Mouse (Mus musculus) adrenal gland, adult 2 months (tissue): ENCODE measurements at regions not wholly inside any gene's neighbourhood (a gene's known extent, or its start where the extent isn't known, plus 50 kb on each side); places are given as distances from the start of the nearest gene placed in this dataset.

ENCODE experiments used
- DNase-seq: peaks from one replicate; pipeline ENCODE4 v3.0.0; 2021

DNA sequence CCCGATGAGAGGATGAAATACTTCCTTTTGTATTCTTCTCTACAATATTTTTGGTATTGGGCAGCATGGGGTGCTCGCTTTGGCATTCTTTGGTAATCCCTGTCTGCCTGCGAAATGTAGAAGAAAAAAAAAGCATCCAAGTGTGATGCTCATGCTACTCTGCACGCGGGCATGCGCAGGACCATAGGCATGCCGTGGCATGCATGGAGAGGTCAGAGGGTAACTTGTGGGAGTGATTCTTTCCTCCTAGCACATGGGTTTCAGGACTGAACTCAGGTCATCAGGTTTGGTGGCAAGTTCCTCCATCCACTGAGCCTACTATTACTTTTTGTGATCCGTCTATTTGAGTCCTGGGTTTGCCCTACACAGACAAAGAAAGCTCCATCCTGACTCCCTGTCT, 74.3 kb downstream of the Gm525 start:
- no peak for DNase-seq

DNA sequence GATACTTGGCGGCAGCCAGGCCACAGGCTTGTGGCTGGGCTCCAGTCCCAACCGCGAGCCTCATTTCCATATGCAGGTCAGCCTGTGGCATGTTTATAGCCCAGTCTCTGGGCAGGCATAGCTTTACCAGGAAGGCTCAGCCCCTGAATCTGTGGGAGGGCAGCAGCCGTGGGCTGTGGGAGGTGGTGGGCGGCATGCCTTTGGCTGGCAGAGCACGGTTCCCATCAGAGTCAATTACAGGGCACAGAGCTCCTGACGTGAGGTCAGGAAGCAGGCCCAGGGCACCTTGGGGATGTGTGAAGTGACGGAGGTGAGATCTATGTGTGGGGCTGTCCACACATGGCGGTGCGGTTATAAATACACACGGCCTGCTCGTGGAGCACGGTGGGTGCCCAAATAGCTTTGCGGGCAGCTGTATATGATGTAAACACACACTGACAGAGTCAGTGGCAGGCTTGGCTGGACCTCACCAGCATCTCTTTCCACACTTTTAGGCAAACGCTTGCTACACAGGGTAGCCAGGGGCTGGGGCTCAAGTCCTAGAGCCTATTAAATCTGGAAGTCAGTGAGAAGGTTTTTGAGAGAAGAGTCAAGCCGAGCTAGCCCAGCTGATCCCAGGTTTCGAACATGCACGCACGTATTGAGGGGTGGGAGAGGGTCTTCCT, 71.8 kb downstream of the Gm525 start:
- DNase-seq: no peak

DNA sequence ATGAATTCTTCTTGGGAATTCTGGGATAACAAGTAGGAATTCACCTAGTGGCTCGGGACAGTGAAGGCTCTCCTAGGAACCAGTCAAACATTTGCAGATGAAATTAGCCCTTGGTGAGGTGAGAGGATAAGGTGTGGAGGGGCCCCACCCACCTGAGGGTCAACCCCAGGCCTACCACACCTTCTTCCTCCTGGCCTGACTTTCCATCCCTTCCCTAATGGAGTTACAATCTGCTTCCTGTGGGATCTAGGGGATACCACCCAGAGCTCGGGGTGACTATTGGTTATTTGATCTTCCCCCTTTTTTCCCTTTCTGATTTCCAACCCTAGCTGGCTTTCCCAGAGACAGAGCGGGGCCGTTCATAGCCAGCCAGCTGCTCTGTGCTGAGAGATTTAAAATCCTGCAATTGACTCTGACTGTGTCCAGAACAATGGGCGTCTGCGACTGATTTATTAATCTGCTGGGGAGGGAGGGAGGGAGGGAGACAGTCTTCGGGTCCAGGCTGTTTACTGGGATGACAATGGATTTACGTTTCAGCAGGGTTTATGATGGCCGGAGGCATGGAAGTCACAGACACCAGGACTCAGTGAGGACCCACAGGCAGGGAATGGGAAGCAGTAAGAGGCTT, 69.0 kb downstream of the Gm525 start:
- no peak for DNase-seq
